Mouse (Mus musculus): ENCODE measurements around the gene Yae1d1. TPM values are rescaled to one million over a fixed set of nuclear protein-coding genes. Genes with fewer than 3 reads are reported as not detected.

Gene Yae1d1
- polyA plus RNA-seq, 1 experiment: 7.3 TPM

GRCm38 (mm10) chr13:17992009-17992408 lies 1.1 kb downstream of the Yae1d1 start:
- Histone ChIP-seq H3K4me3 (ENCODE audit: control insufficient read depth, insufficient read depth, low read length) (no peak overlapping the region), H3K4me1 (replicated peaks; ENCODE audit: control insufficient read depth, insufficient read depth, low read length) (peaks cover 5% of the 10 kb centered on the region; the same call in 1 of the 2 replicates), H3K27ac (ENCODE audit: control insufficient read depth, insufficient read depth, low read length) (no peak overlapping the region), H3K36me3 (ENCODE audit: control insufficient read depth, insufficient read depth, low read length) (peaks cover 6% of the 10 kb centered on the region; the same call in 1 of the 2 replicates), H3K27me3 (ENCODE audit: control insufficient read depth, insufficient read depth, low read length) (no peaks in the 10 kb centered on the region)
- DNase-seq: no peak
- TF ChIP-seq CTCF (IDR thresholded peaks at IDR 0.05; ENCODE audit: borderline replicate concordance, control insufficient read depth, extremely low read depth, insufficient read depth, low read length, poor library complexity) (no peak), POLR2A (IDR thresholded peaks at IDR 0.05; ENCODE audit: control insufficient read depth, extremely low read depth, insufficient read depth, low read length, poor library complexity) (no peak)
- WGBS: 90% methylated on average over 4 of the region's 4 CpGs

- TF ChIP-seq POLR2A (IDR thresholded peaks at IDR 0.05; ENCODE audit: control insufficient read depth, extremely low read depth, insufficient read depth, low read length, poor library complexity): no peak
- no peak for TF ChIP-seq CTCF (IDR thresholded peaks at IDR 0.05; ENCODE audit: borderline replicate concordance, control insufficient read depth, extremely low read depth, insufficient read depth, low read length, poor library complexity)
- DNase-seq: no peak
- H3K4me3 ChIP-seq (ENCODE audit: control insufficient read depth, insufficient read depth, low read length): no peak overlapping the region
- H3K27ac ChIP-seq (ENCODE audit: control insufficient read depth, insufficient read depth, low read length): no peak overlapping the region
- H3K4me1 ChIP-seq (replicated peaks; ENCODE audit: control insufficient read depth, insufficient read depth, low read length): no peaks in the 10 kb centered on the region
- H3K36me3 ChIP-seq (ENCODE audit: control insufficient read depth, insufficient read depth, low read length): peaks cover 19% of the 10 kb centered on the region
- H3K27me3 ChIP-seq (ENCODE audit: control insufficient read depth, insufficient read depth, low read length): no peaks in the 10 kb centered on the region
- 50% methylated on average over 4 of the region's 4 CpGs for WGBS
These were observed 10.0 kb downstream of the Yae1d1 start for GRCm38 (mm10) chr13:17983194-17983593.

GRCm38 (mm10) chr13:17982634-17983033 lies 10.5 kb downstream of the Yae1d1 start:
- no peak for DNase-seq
- no peak overlapping the region for H3K27ac ChIP-seq (ENCODE audit: control insufficient read depth, insufficient read depth, low read length)
- 89% methylated on average over 5 of the region's 5 CpGs for WGBS
- no peak overlapping the region for H3K4me3 ChIP-seq (ENCODE audit: control insufficient read depth, insufficient read depth, low read length)
- H3K27me3 ChIP-seq (ENCODE audit: control insufficient read depth, insufficient read depth, low read length): no peaks in the 10 kb centered on the region
- TF ChIP-seq CTCF (IDR thresholded peaks at IDR 0.05; ENCODE audit: borderline replicate concordance, control insufficient read depth, extremely low read depth, insufficient read depth, low read length, poor library complexity): no peak
- no peak for TF ChIP-seq POLR2A (IDR thresholded peaks at IDR 0.05; ENCODE audit: control insufficient read depth, extremely low read depth, insufficient read depth, low read length, poor library complexity)
- peaks cover 18% of the 10 kb centered on the region for H3K36me3 ChIP-seq (ENCODE audit: control insufficient read depth, insufficient read depth, low read length)
- no peaks in the 10 kb centered on the region for H3K4me1 ChIP-seq (replicated peaks; ENCODE audit: control insufficient read depth, insufficient read depth, low read length)

- Histone ChIP-seq H3K36me3 (ENCODE audit: control insufficient read depth, insufficient read depth, low read length) (no peaks in the 10 kb centered on the region), H3K4me1 (replicated peaks; ENCODE audit: control insufficient read depth, insufficient read depth, low read length) (no peaks in the 10 kb centered on the region), H3K27me3 (ENCODE audit: control insufficient read depth, insufficient read depth, low read length) (no peaks in the 10 kb centered on the region), H3K27ac (ENCODE audit: control insufficient read depth, insufficient read depth, low read length) (no peak overlapping the region), H3K4me3 (ENCODE audit: control insufficient read depth, insufficient read depth, low read length) (no peak overlapping the region)
- TF ChIP-seq CTCF (IDR thresholded peaks at IDR 0.05; ENCODE audit: borderline replicate concordance, control insufficient read depth, extremely low read depth, insufficient read depth, low read length, poor library complexity): no peak
- DNase-seq: no peak
- 61% methylated on average over 8 of the region's 8 CpGs for WGBS
These were observed 16.1 kb downstream of the Yae1d1 start for GRCm38 (mm10) chr13:17976854-17977739.

GRCm38 (mm10) chr13:17975891-17976290 lies 17.3 kb downstream of the Yae1d1 start:
- WGBS: 2% methylated on average over 2 of the region's 2 CpGs
- Histone ChIP-seq H3K4me1 (replicated peaks; ENCODE audit: control insufficient read depth, insufficient read depth, low read length) (no peaks in the 10 kb centered on the region), H3K4me3 (ENCODE audit: control insufficient read depth, insufficient read depth, low read length) (no peak overlapping the region), H3K27ac (ENCODE audit: control insufficient read depth, insufficient read depth, low read length) (no peak overlapping the region), H3K27me3 (ENCODE audit: control insufficient read depth, insufficient read depth, low read length) (no peaks in the 10 kb centered on the region), H3K36me3 (ENCODE audit: control insufficient read depth, insufficient read depth, low read length) (no peaks in the 10 kb centered on the region)
- no peak for TF ChIP-seq CTCF (IDR thresholded peaks at IDR 0.05; ENCODE audit: borderline replicate concordance, control insufficient read depth, extremely low read depth, insufficient read depth, low read length, poor library complexity)
- TF ChIP-seq POLR2A (IDR thresholded peaks at IDR 0.05; ENCODE audit: control insufficient read depth, extremely low read depth, insufficient read depth, low read length, poor library complexity): no peak
- no peak for DNase-seq

- H3K4me3 ChIP-seq (ENCODE audit: control insufficient read depth, insufficient read depth, low read length): no peak overlapping the region
- WGBS: 26% methylated on average over 1 of the region's 1 CpGs
- no peaks in the 10 kb centered on the region for H3K36me3 ChIP-seq (ENCODE audit: control insufficient read depth, insufficient read depth, low read length)
- no peak for DNase-seq
- no peaks in the 10 kb centered on the region for H3K4me1 ChIP-seq (replicated peaks; ENCODE audit: control insufficient read depth, insufficient read depth, low read length)
- TF ChIP-seq CTCF (IDR thresholded peaks at IDR 0.05; ENCODE audit: borderline replicate concordance, control insufficient read depth, extremely low read depth, insufficient read depth, low read length, poor library complexity) (no peak), POLR2A (IDR thresholded peaks at IDR 0.05; ENCODE audit: control insufficient read depth, extremely low read depth, insufficient read depth, low read length, poor library complexity) (no peak)
- H3K27ac ChIP-seq (ENCODE audit: control insufficient read depth, insufficient read depth, low read length): no peak overlapping the region
- H3K27me3 ChIP-seq (ENCODE audit: control insufficient read depth, insufficient read depth, low read length): no peaks in the 10 kb centered on the region
These were observed 17.7 kb downstream of the Yae1d1 start for GRCm38 (mm10) chr13:17975457-17975856.

All from thymus, adult 2 months (tissue).